Mouse (Mus musculus): Measurements from ENCODE around the gene Pcdh8. TPM values are rescaled to one million over a fixed set of nuclear protein-coding genes. Genes with fewer than 3 reads are reported as not detected.
A peak's percentile ranks its signal among the peaks of the same experiment; 100 is the strongest.

The Pcdh8 gene
- polyA plus RNA-seq, 1 experiment from 2014 or later = 1.4 TPM

- Histone ChIP-seq H3K4me2 (ENCODE audit: low read length) (no peak overlapping the region), H3K27me3 (ENCODE audit: insufficient read depth, low read length) (no peaks in the 10 kb centered on the region), H3K9ac (ENCODE audit: low read depth, low read length) (no peak overlapping the region), H3K27ac (no peak overlapping the region), H3K4me1 (replicated peaks; ENCODE audit: insufficient read depth, low read length) (no peaks in the 10 kb centered on the region), H3K36me3 (ENCODE audit: insufficient read depth, low read length) (no peaks in the 10 kb centered on the region), H3K4me3 (replicated peaks; ENCODE audit: low read depth, low read length) (no peak overlapping the region), H3K9me3 (replicated peaks; ENCODE audit: low read length) (no peaks in the 10 kb centered on the region)
- ATAC-seq (replicated peaks; ENCODE audit: low FRiP score, low read depth) (no peak), DNase-seq (ENCODE audit: low spot score) (no peak)
- TF ChIP-seq CTCF (IDR thresholded peaks at IDR 0.05; ENCODE audit: low read depth) = no peak
- WGBS = 35% methylated on average over 13 of the region's 13 CpGs
These were observed 16.4 kb downstream of the Pcdh8 start for GRCm38 (mm10) chr14:79754601-79755222.

DNA sequence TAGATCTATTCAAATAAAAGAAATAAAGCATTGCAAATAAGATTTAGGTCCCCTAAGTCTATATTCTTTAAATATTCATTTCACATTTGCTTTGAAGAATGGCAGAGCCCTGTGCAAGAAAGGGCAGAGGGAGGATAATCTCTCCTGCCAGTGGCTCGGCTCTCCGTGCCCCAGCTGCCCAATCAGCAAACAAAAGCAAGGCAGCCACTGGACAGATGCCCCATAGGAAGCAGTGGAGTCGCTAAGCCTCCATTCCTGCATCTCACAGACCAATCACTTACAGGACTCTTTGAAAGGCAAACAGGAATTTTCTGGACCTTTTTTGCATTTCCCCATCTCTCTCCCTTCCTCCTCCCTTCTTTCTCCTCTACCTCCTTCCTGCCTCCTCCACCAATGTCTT, 17.0 kb downstream of the Pcdh8 start:
- Histone ChIP-seq H3K9ac (ENCODE audit: low read depth, low read length) (no peak overlapping the region), H3K4me3 (replicated peaks; ENCODE audit: low read depth, low read length) (no peak overlapping the region), H3K4me2 (ENCODE audit: low read length) (no peak overlapping the region), H3K4me1 (replicated peaks; ENCODE audit: insufficient read depth, low read length) (no peaks in the 10 kb centered on the region), H3K9me3 (replicated peaks; ENCODE audit: low read length) (no peaks in the 10 kb centered on the region), H3K36me3 (ENCODE audit: insufficient read depth, low read length) (no peaks in the 10 kb centered on the region), H3K27ac (no peak overlapping the region), H3K27me3 (ENCODE audit: insufficient read depth, low read length) (no peaks in the 10 kb centered on the region)
- TF ChIP-seq CTCF (IDR thresholded peaks at IDR 0.05; ENCODE audit: low read depth) = no peak
- ATAC-seq (replicated peaks; ENCODE audit: low FRiP score, low read depth) (no peak), DNase-seq (ENCODE audit: low spot score) (no peak)
- 28% methylated on average over 3 of the region's 3 CpGs for WGBS

- Histone ChIP-seq H3K36me3 (ENCODE audit: insufficient read depth, low read length) (no peaks in the 10 kb centered on the region), H3K9me3 (replicated peaks; ENCODE audit: low read length) (no peaks in the 10 kb centered on the region), H3K27me3 (ENCODE audit: insufficient read depth, low read length) (no peaks in the 10 kb centered on the region), H3K4me1 (replicated peaks; ENCODE audit: insufficient read depth, low read length) (no peaks in the 10 kb centered on the region), H3K9ac (ENCODE audit: low read depth, low read length) (no peak overlapping the region), H3K27ac (no peak overlapping the region), H3K4me2 (ENCODE audit: low read length) (no peak overlapping the region), H3K4me3 (replicated peaks; ENCODE audit: low read depth, low read length) (no peak overlapping the region)
- no peak for ATAC-seq (replicated peaks; ENCODE audit: low FRiP score, low read depth)
- 73% methylated on average over 7 of the region's 7 CpGs for WGBS
- no peak for TF ChIP-seq CTCF (IDR thresholded peaks at IDR 0.05; ENCODE audit: low read depth)
- no peak for DNase-seq (ENCODE audit: low spot score)
These were observed 17.4 kb downstream of the Pcdh8 start for GRCm38 (mm10) chr14:79753733-79754132.

DNA sequence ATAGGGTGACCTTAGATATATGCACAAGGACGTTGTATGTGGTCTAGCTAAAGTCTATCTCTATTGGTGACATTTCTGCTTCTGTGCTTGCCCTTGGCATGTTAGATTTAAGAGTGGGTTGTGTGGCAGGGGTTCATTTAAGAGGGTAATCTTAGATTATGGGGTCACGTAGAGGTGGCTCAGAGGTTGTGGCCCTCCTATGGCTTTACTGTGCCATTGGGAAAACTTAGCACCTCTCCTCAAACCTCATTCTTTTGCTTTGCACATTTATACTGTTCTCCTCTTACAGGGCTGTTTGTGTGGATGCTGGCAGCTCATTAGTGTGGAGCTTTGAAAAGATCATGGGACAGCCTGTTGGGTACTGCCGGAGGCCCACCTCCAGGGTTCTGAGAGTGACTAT, 30.6 kb downstream of the Pcdh8 start:
- 53% methylated on average over 3 of the region's 3 CpGs for WGBS
- Histone ChIP-seq H3K36me3 (ENCODE audit: insufficient read depth, low read length) (no peaks in the 10 kb centered on the region), H3K9me3 (replicated peaks; ENCODE audit: low read length) (no peaks in the 10 kb centered on the region), H3K9ac (ENCODE audit: low read depth, low read length) (no peak overlapping the region), H3K4me3 (replicated peaks; ENCODE audit: low read depth, low read length) (no peak overlapping the region), H3K27ac (no peak overlapping the region), H3K27me3 (ENCODE audit: insufficient read depth, low read length) (no peaks in the 10 kb centered on the region), H3K4me1 (replicated peaks; ENCODE audit: insufficient read depth, low read length) (no peaks in the 10 kb centered on the region), H3K4me2 (ENCODE audit: low read length) (no peak overlapping the region)
- no peak for TF ChIP-seq CTCF (IDR thresholded peaks at IDR 0.05; ENCODE audit: low read depth)
- ATAC-seq (replicated peaks; ENCODE audit: low FRiP score, low read depth) (no peak), DNase-seq (ENCODE audit: low spot score) (no peak)

DNA sequence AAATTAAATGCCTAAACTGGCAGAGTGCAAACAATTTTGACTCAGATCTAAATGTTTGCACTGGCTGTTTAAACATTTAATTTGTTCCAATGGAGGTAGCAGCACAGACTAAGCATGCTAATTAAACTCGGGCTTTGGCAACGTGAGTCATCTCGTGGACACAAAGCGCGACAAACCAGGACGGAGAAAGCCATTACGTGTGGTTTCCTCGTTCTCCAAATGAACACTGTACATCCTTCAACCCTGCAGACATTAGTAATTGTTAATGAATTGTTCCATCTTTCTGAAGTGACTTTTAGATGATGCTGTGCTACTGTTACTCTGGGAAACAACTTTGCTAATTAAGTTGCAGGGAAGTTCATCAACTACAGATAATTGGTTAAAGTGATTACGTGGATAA, 32.7 kb downstream of the Pcdh8 start:
- H3K9me3 ChIP-seq (replicated peaks; ENCODE audit: low read length) = no peaks in the 10 kb centered on the region
- DNase-seq (ENCODE audit: low spot score) (no peak), ATAC-seq (replicated peaks; ENCODE audit: low FRiP score, low read depth) (no peak)
- H3K9ac ChIP-seq (ENCODE audit: low read depth, low read length) = no peak overlapping the region
- no peaks in the 10 kb centered on the region for H3K27me3 ChIP-seq (ENCODE audit: insufficient read depth, low read length)
- no peak overlapping the region for H3K4me2 ChIP-seq (ENCODE audit: low read length)
- no peaks in the 10 kb centered on the region for H3K4me1 ChIP-seq (replicated peaks; ENCODE audit: insufficient read depth, low read length)
- H3K36me3 ChIP-seq (ENCODE audit: insufficient read depth, low read length) = no peaks in the 10 kb centered on the region
- TF ChIP-seq CTCF (IDR thresholded peaks at IDR 0.05; ENCODE audit: low read depth) = no peak
- H3K27ac ChIP-seq = no peak overlapping the region
- no peak overlapping the region for H3K4me3 ChIP-seq (replicated peaks; ENCODE audit: low read depth, low read length)
- WGBS = 53% methylated on average over 9 of the region's 9 CpGs

DNA sequence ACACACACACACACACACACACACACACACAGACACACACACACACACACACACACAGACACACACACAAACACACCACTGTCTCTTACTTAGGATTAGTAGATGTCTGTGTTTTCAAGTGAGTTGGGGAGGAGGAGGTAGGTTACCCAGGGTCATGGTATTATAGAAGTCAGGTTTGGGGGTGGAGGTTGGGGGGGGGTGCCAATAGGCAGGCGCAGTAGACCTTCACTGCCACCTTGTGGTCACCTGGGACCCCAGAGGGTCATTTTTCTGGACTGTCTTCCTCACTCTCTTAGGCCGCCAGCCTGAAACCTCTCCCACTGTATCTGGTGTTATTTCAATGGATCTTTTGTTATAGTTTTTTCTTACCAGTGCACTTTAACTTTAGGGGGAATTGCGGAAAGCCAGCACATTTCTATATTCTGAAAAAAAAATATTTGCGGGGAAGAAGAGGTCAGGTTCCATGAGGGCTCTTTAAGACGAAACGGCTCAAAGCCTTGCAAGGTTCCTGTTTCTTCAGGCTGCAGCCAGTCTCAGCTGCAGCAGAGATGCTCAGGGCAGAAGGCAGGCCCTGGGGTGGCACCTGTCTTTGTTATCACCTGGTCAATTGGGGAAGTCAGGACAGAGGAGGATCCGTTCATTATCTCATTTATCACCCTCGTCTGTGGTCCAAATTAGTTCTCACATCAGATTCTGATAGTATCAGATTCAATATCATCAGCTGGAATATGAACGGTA, 33.3 kb downstream of the Pcdh8 start:
- DNase-seq (ENCODE audit: low spot score) (peak; percentile 24), ATAC-seq (replicated peaks; ENCODE audit: low FRiP score, low read depth) (no peak)
- no peaks in the 10 kb centered on the region for H3K9me3 ChIP-seq (replicated peaks; ENCODE audit: low read length)
- no peak overlapping the region for H3K27ac ChIP-seq
- TF ChIP-seq CTCF (IDR thresholded peaks at IDR 0.05; ENCODE audit: low read depth) = peak; percentile 69
- H3K4me2 ChIP-seq (ENCODE audit: low read length) = no peak overlapping the region
- H3K27me3 ChIP-seq (ENCODE audit: insufficient read depth, low read length) = no peaks in the 10 kb centered on the region
- no peaks in the 10 kb centered on the region for H3K36me3 ChIP-seq (ENCODE audit: insufficient read depth, low read length)
- no peak overlapping the region for H3K9ac ChIP-seq (ENCODE audit: low read depth, low read length)
- H3K4me1 ChIP-seq (replicated peaks; ENCODE audit: insufficient read depth, low read length) = no peaks in the 10 kb centered on the region
- WGBS = 63% methylated on average over 9 of the region's 9 CpGs
- H3K4me3 ChIP-seq (replicated peaks; ENCODE audit: low read depth, low read length) = no peak overlapping the region
